Mouse (Mus musculus) liver, postnatal 0 days (tissue): ENCODE measurements around the gene Lonp2.

Experiments used
- CTCF ChIP-seq: sonication (generic); IDR thresholded peaks from 2 replicates; pipeline ENCODE4 v1.5.1; 2016; ENCODE audit warnings: antibody characterized with exemption, low read depth
- EP300 ChIP-seq: IDR thresholded peaks from 2 replicates; pipeline ENCODE4 v1.6.1; 2016; ENCODE audit warnings: antibody characterized with exemption, low read depth, mild to moderate bottlenecking

GRCm38 (mm10) chr8:86698811-86699421, 75.1 kb downstream of the Lonp2 start:
- no peak for TF ChIP-seq EP300
- TF ChIP-seq CTCF, result no peak
